ENCODE assay signal across 8 mouse cellular contexts in genomic region chr19:41339020-41339836, GRCm38 (mm10). TPM values are rescaled to one million over a fixed set of nuclear protein-coding genes. Genes with fewer than 3 reads are reported as not detected.
A peak's percentile ranks its signal among the peaks of the same experiment; 100 is the strongest.
DNase-seq lines count a peak whose midpoint lies in the region; ATAC-seq and TF ChIP-seq lines count a peak whose summit lies in the region.

No protein-coding gene starts in this region.

- 0 out of 2 replicates have a peak, but pooled peaks cover 3% of the 10 kb centered on the region for H3K4me1 ChIP-seq in brown adipose tissue, adult 24 weeks (ENCODE audit: control insufficient read depth, insufficient read depth, insufficient read length, low read length)
- peaks cover 3% of the 10 kb centered on the region; the same call in 1 of the 2 replicates for H3K4me1 ChIP-seq in liver, adult 2 months (ENCODE audit: control insufficient read depth, insufficient read depth, low read length)
- no peaks in the 10 kb centered on the region for H3K4me1 ChIP-seq in hindbrain, embryonic 11.5 days (replicated peaks; ENCODE audit: control insufficient read depth, insufficient read depth, low read length)

- no peak for TF ChIP-seq CTCF in liver, adult 2 months (IDR thresholded peaks at IDR 0.05; ENCODE audit: low read depth, low read length)

- WGBS in liver, adult 2 months, result 26% methylated on average over 21 of the region's 21 CpGs
- WGBS in hindbrain, embryonic 11.5 days, result 70% methylated on average over 21 of the region's 21 CpGs

- H3K27ac ChIP-seq in brown adipose tissue, adult 24 weeks (replicated peaks; ENCODE audit: low read depth, low read length), result peak overlapping the region; percentile 62
- H3K27ac ChIP-seq in liver, adult 2 months (replicated peaks; ENCODE audit: insufficient read depth, low read depth, low read length), result peak overlapping the region; percentile 59
- H3K27ac ChIP-seq in hindbrain, embryonic 11.5 days (ENCODE audit: low read depth, low read length), result no peak overlapping the region

- no peak overlapping the region for H3K4me3 ChIP-seq in brown adipose tissue, adult 24 weeks (ENCODE audit: insufficient read depth, low read depth, low read length)
- no peak overlapping the region for H3K4me3 ChIP-seq in liver, adult 2 months (ENCODE audit: insufficient read depth, low read depth, low read length)
- H3K4me3 ChIP-seq in hindbrain, embryonic 11.5 days (ENCODE audit: low read depth, low read length), result no peak overlapping the region

- H3K79me2 ChIP-seq in liver, adult 2 months (ENCODE audit: control insufficient read depth, insufficient read depth, low read length), result peaks cover 7% of the 10 kb centered on the region; the same call in 1 of the 2 replicates

- ATAC-seq in hindbrain, embryonic 11.5 days (ENCODE audit: low FRiP score), result no peak
- no peak for ATAC-seq in frontal cortex, adult (ENCODE audit: low TSS enrichment)
- no peak for ATAC-seq in erythroid progenitor cell, adult 5-6 weeks (replicated peaks; ENCODE audit: low FRiP score, poor library complexity, severe bottlenecking)

- intact Hi-C loops in left cerebral cortex, postnatal 14 days (cut with DNase I), result no loop called here
- intact Hi-C loops in left cerebral cortex, postnatal 4 days (cut with DNase I), result no loop called here

- H3K9ac ChIP-seq in liver, adult 2 months (ENCODE audit: low read depth, low read length), result peak overlapping the region; percentile 1
- H3K9ac ChIP-seq in hindbrain, embryonic 11.5 days (ENCODE audit: low read depth, low read length), result no peak overlapping the region

- no peak overlapping the region for H3K4me2 ChIP-seq in hindbrain, embryonic 11.5 days (replicated peaks; ENCODE audit: low read depth, low read length)

- no peaks in the 10 kb centered on the region for H3K36me3 ChIP-seq in liver, adult 2 months (ENCODE audit: control insufficient read depth, insufficient read depth, low read length)
- no peaks in the 10 kb centered on the region for H3K36me3 ChIP-seq in hindbrain, embryonic 11.5 days (ENCODE audit: control insufficient read depth, insufficient read depth, low read length)

- H3K27me3 ChIP-seq in liver, adult 2 months (ENCODE audit: control insufficient read depth, insufficient read depth, low read length), result no peaks in the 10 kb centered on the region
- no peaks in the 10 kb centered on the region for H3K27me3 ChIP-seq in hindbrain, embryonic 11.5 days (ENCODE audit: control insufficient read depth, insufficient read depth, low read length)

- no peaks in the 10 kb centered on the region for H3K9me3 ChIP-seq in hindbrain, embryonic 11.5 days (ENCODE audit: control insufficient read depth, low read length)

- no peak for TF ChIP-seq POLR2A in liver, adult 2 months (IDR thresholded peaks at IDR 0.05; ENCODE audit: extremely low read depth, insufficient read depth, low read length)

- DNase-seq in left cerebral cortex, postnatal 14 days (ENCODE audit: low spot score in 2 of 2), result peak; percentile 17 to 31
- no peak for DNase-seq in left cerebral cortex, postnatal 4 days
- peak; percentile 95 for DNase-seq in liver, adult 2 months (ENCODE audit: extremely low read depth, low read depth, low spot score)
- peak; percentile 53 for DNase-seq in spleen, adult 12 weeks (ENCODE audit: low spot score)
- no peak for DNase-seq in hindbrain, embryonic 11.5 days (ENCODE audit: low spot score)

RNA-seq across cellular contexts. Expression of gene Pik3ap1, which starts 45.7 kb away (rescaled TPM):
- 1 to 10 TPM; 2.2 to 2.5 TPM for total RNA-seq in left cerebral cortex, postnatal 14 days (2021)
- total RNA-seq in left cerebral cortex, postnatal 4 days (2021), result 1 to 10 TPM; 1.7 to 2.0 TPM
- polyA plus RNA-seq in brown adipose tissue, adult 24 weeks (2012; ENCODE audit: insufficient read depth, insufficient read length, missing spikeins), result 1.4 and 3.3 TPM in 2 replicates
- 21.7 and 34.8 TPM in 2 replicates for total RNA-seq in liver, adult 2 months (2014; rRNA removed)
- 25.4 and 31.9 TPM in 2 replicates for polyA plus RNA-seq in liver, adult 2 months (2012; rRNA removed)
- 1.7 TPM in 2 replicates for polyA plus RNA-seq in hindbrain, embryonic 11.5 days (2014; fragmentation: Nextera tagmentation; extraction: Ambion mirVana)
- 13.8 and 15.9 TPM in 2 replicates for total RNA-seq in erythroid progenitor cell, adult 5-6 weeks (2015; ENCODE audit: low replicate concordance)
- 9.6 and 11.8 TPM in 2 replicates for total RNA-seq in erythroid progenitor cell, adult 5-6 weeks (2017; ENCODE audit: low replicate concordance)

Comparison
In these comparisons a context has a peak if more than half of its experiments do, and no peak if none do; other contexts are left out.
1. DNase-seq: peak in left cerebral cortex, postnatal 14 days (2 of 2), liver, adult 2 months (single experiment) and spleen, adult 12 weeks (single experiment); none in left cerebral cortex, postnatal 4 days (single experiment) and hindbrain, embryonic 11.5 days (single experiment).